Mouse (Mus musculus): ENCODE data around the gene C1qtnf6.

Gene C1qtnf6

GRCm38 (mm10) chr15:78530671-78531450, at the start of gene C1qtnf6:
Gene C1qtnf6 (minus strand): TSS chr15:78531416.
- DNase-seq (ENCODE audit: low spot score in 2 of 2) = no peak

- no peak for DNase-seq (ENCODE audit: low spot score in 2 of 2)
Measured at GRCm38 (mm10) chr15:78576284-78576810, 45.1 kb upstream of the C1qtnf6 start.

GRCm38 (mm10) chr15:78572658-78573397, 41.6 kb upstream of the C1qtnf6 start, which contains the start of gene Rac2:
Gene Rac2 (minus strand): TSS chr15:78572783.
- DNase-seq (ENCODE audit: low spot score in 2 of 2) = peak; percentile 79 to 88

GRCm38 (mm10) chr15:78572270-78572600, 41.0 kb upstream of the C1qtnf6 start:
- DNase-seq (ENCODE audit: low spot score in 2 of 2) = no peak

GRCm38 (mm10) chr15:78571554-78572269, 40.5 kb upstream of the C1qtnf6 start:
- peak; percentile 85 to 90 for DNase-seq (ENCODE audit: low spot score in 2 of 2)

GRCm38 (mm10) chr15:78570170-78570569, 39.0 kb upstream of the C1qtnf6 start:
- DNase-seq (ENCODE audit: low spot score in 2 of 2) = no peak

- DNase-seq (ENCODE audit: low spot score in 2 of 2) = no peak
Measured at GRCm38 (mm10) chr15:78567608-78568120, 36.4 kb upstream of the C1qtnf6 start.

- DNase-seq (ENCODE audit: low spot score in 2 of 2) = no peak
Measured at GRCm38 (mm10) chr15:78564764-78565435, 33.7 kb upstream of the C1qtnf6 start.

GRCm38 (mm10) chr15:78563937-78564336, 32.7 kb upstream of the C1qtnf6 start:
- peak; percentile 60 to 78 for DNase-seq (ENCODE audit: low spot score in 2 of 2)

GRCm38 (mm10) chr15:78563344-78563743, 32.1 kb upstream of the C1qtnf6 start:
- no peak for DNase-seq (ENCODE audit: low spot score in 2 of 2)

- no peak for DNase-seq (ENCODE audit: low spot score in 2 of 2)
Measured at GRCm38 (mm10) chr15:78559141-78559979, 28.1 kb upstream of the C1qtnf6 start.

- DNase-seq (ENCODE audit: low spot score in 2 of 2) = peak in 1 of 2 experiments; percentile 65
Measured at GRCm38 (mm10) chr15:78557693-78558535, 26.7 kb upstream of the C1qtnf6 start.

GRCm38 (mm10) chr15:78554545-78555313, 23.5 kb upstream of the C1qtnf6 start:
- no peak for DNase-seq (ENCODE audit: low spot score in 2 of 2)

GRCm38 (mm10) chr15:78549189-78549734, 18.0 kb upstream of the C1qtnf6 start:
- no peak for DNase-seq (ENCODE audit: low spot score in 2 of 2)

GRCm38 (mm10) chr15:78548711-78549110, 17.5 kb upstream of the C1qtnf6 start:
- DNase-seq (ENCODE audit: low spot score in 2 of 2) = no peak

- no peak for DNase-seq (ENCODE audit: low spot score in 2 of 2)
Measured at GRCm38 (mm10) chr15:78548336-78548665, 17.1 kb upstream of the C1qtnf6 start.

- DNase-seq (ENCODE audit: low spot score in 2 of 2) = no peak
Measured at GRCm38 (mm10) chr15:78547415-78548335, 16.5 kb upstream of the C1qtnf6 start.
